Mouse (Mus musculus) mouse embryonic stem cell (cell line): ENCODE results near the gene Eif2s3y.

Experiments used
- in situ Hi-C, 2 experiments: fragments of 300-500 bp; cut with MboI; formaldehyde crosslinking; loops; 1 replicate in 1 of 2; 3 replicates in 1 of 2; pipeline ENCODE4 v1.14.3; 2019 to 2020; ENCODE audit warnings: low sequenced_read_pairs in 2 of 2, low pct_unique_long_range_greater_than_20kb in 1 of 2, mixed read lengths in 1 of 2; ENCODE audit not compliant: unreplicated experiment in 1 of 2

The Eif2s3y gene

DNA sequence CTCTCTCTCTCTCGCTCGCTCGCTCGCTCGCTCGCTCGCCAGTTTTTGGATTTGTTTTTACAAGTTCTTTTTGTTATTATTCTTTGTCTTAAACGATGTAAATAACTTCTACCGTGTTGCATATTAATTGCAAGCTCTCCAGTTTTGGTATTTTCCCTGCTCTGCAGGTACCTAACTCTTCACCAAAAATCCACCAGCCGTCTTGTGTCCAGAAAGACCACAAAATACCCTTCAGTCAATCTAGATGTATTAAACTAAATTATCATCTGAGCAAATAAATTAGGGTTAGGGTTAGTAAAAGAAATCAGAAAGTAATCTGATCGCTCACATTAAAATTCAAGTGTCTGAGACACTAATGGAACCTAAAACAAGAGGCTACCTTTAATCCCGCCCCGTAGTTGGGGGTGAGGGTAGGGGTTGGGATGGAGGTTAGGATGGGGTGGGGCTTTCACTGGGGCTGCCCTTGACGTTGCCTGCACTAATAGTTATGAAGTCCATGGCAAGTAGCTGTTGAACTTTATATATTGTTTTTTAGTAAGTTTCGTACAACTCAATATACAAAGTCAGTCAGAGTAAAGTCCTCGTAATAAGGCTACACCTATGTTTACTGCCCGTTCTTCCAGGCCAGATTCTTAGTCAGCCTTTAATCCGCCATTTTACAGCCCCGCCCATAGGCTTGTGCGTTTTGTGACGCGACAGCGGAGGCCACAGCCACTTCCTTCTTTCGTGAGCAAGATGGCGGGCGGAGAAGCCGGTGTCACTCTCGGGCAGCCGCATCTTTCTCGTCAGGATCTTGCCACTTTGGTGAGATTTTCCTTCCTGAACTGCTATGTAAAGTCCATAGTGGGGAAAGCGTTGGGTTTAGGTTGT lies at the start of gene Eif2s3y:
TSS of gene Eif2s3y (plus strand) at position 662 of the 870 bp plus-strand sequence.
- in situ Hi-C loops = loop anchor here in 1 of 2 experiments (10.0 kb wide), 1 partner anchor 245 kb away; no protein-coding TSS in a partner anchor
